Mouse (Mus musculus) 3134 (cell line): ENCODE measurements around the gene Hdhd5.

Experiments
- DNase-seq: peaks from one replicate; pipeline ENCODE4 v3.0.0-alpha.2; 2011; ENCODE audit warnings: low spot score; ENCODE audit not compliant: insufficient read length; ENCODE audit errors: extremely low read depth

Gene Hdhd5

DNA sequence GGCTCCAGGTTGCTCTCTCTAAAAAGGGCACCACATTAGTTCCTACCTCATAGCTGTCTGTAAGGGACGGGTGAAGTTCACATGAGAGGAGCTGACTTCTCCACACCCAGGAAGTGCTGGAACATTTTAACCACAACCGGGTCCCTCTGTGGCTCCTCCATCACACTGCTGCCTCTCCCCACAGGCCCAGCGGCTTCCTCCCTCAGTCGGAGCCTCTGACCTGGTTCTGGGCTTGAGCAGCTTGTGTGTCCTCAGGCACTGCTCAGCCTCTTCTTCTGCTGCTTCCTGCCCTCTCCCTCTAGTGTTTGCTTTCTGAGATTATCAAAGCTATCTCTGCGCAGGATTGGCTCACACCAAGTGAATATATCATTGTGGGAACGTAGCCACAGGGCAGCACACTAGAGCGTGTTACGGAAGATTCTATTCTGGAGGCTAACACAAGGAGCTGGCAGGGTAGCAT, 45.0 kb downstream of the Hdhd5 start:
- no peak for DNase-seq

DNA sequence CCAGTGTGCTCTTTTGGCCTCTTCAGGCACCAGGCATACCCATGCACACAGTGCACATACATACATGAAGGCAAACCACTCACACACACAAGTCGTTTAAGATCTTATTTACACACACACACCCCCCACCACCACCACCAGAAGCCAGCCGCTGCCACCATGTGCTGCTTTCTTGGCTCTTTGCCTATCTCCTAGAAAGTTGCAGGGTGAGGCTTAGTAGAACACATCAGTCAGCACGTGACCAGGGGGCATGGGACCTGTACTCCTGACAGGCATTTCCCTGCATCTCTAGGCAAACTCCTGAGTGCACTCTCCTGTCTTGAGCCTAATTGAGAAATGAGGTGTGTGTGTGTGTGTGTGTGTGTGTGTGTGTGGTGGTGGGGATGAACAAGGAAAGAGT, 46.1 kb downstream of the Hdhd5 start:
- DNase-seq = no peak

DNA sequence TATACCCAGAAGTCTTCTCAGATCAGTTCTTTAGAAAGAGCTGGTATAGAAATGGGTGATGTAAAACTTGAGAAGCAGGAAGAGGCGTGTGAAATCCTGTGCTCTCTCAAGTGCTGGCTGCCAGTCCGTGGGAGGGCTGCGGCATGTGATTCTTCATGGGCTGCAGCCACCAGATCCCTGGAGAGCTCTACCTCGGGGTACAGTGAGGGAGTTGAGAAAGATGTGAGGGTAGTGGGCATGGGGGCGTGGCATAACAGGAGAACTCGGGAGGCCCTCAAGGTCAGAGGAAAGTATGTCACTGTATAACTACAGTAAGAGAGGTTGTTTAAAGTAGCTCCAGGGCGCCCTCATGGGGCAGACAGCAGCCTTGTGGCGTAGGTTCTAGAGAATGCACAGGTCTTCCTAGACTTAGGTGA, 47.9 kb downstream of the Hdhd5 start:
- peak; percentile 56 for DNase-seq

DNA sequence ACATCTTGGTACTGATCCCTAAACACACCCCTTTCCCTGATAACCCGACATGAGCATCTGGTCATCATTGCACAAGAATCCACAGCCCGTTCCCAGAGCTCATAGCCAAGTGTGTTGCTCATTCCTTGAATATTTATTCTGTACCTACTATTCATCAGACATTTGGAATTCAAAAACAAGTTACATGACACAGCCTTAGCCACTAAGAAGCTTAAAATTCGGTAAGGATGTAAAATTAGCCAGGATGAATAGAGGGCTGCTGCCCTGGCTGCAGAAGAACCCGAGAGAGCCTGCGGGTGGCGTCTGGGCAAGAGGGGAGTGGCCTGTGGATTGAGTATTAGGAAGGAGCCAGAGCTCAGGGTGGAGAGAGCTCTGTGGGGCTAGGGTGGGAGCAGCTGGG, 48.4 kb downstream of the Hdhd5 start:
- peak; percentile 74 for DNase-seq

DNA sequence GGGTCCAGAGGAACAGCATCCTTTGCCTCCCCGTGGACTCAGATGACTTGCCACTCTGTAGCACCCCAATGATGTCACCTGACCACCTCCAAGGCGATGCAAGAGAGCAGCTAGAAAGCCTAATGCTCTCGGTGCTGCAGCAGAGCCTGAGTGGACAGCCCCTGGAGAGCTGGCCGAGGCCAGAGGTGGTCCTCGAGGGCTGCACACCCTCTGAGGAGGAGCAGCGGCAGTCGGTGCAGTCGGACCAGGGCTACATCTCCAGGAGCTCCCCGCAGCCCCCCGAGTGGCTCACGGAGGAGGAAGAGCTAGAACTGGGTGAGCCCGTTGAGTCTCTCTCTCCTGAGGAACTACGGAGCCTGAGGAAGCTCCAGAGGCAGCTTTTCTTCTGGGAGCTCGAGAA, 49.1 kb downstream of the Hdhd5 start:
- DNase-seq = no peak

DNA sequence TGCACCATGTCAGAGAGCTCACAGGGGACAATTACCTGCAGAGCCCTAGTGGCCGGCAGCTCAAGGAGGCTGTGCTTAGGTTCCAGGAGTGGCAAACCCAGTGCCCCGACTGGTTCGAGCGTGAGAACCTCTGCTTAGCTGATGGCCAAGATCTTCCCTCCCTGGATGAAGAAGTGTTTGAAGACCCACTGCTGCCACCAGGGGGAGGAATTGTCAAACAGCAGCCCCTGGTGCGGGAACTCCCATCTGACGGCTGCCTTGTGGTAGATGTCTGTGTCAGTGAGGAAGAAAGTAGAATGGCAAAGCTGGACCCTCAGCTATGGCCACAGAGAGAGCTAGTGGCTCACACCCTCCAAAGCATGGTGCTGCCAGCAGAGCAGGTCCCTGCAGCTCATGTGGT, 49.6 kb downstream of the Hdhd5 start:
- DNase-seq = no peak

DNA sequence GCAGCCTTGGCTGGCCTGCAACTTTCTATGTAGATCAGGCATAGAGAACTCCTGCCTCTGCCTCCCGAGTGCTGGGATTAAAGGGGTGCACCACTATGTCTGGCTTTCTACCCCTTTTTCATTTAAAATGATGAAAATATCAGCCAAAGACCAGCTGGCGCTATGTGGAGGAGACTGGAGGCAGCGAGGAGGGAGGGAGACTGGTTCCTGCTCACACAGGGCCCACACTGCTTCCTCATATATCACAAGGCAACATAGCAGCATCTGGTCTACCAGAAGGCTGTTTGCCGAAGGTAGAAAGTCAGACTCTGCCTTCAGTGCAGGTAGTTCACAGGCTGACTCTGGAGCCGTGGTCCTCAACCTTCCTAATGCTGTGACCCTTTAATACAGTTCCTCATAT, 50.8 kb downstream of the Hdhd5 start:
- DNase-seq = no peak

DNA sequence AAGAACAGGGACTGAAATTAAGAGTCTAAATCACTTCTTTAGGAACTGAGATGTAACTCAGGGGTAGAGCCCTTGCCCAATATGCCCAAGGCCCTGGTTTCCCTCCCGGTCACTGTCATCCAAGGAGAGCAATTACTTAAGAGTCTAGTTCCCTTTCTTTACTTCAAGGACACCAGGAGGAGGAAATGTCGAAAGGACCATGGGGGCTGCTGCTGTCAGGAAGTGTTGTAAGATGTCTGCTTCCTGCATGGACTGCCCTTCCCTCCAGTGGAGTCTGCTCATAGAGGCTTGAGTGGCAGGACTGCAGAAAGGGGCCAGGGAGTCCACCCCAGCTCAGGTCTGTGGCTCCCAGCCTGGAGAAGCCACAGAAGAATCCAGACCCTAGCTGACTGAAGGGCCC, 51.8 kb downstream of the Hdhd5 start:
- no peak for DNase-seq

DNA sequence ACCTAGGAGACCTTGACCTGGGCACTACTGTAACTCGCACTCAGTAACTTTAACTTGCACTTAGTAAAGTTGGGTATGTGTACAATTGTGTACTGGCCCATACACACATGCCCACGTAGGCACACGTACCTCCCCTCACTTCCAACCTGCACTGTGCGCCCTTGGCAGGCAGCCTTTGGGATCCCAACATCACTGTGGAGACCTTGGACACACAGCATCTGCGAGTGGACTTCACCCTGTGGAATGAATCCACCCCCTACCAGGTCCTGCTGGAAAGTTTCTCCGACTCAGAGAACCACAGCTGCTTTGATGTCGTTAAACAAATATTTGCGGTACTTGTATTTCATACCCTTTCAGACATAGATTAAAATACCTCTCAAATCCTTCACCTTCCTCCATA, 55.8 kb downstream of the Hdhd5 start:
- DNase-seq = no peak

DNA sequence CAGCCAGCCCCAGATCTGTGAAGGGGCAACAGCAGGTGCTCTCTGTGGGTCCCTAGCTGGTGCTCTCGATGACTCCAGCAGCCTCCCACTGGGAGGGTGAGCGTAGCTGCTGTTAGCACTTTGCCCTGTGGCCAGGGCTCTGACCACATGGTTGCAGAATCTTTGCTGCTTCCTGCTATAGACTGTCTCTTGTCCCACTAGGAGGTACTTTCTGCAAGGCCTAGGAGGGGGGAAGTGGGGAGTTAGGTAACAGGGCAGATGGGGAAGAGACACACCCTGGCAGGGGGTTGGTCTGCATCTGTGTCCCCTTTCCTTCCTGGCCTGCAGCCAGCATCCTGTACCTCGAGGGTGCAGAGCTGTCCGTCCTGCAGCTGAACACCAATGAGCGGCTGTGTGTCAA, 57.7 kb downstream of the Hdhd5 start:
- DNase-seq = no peak

DNA sequence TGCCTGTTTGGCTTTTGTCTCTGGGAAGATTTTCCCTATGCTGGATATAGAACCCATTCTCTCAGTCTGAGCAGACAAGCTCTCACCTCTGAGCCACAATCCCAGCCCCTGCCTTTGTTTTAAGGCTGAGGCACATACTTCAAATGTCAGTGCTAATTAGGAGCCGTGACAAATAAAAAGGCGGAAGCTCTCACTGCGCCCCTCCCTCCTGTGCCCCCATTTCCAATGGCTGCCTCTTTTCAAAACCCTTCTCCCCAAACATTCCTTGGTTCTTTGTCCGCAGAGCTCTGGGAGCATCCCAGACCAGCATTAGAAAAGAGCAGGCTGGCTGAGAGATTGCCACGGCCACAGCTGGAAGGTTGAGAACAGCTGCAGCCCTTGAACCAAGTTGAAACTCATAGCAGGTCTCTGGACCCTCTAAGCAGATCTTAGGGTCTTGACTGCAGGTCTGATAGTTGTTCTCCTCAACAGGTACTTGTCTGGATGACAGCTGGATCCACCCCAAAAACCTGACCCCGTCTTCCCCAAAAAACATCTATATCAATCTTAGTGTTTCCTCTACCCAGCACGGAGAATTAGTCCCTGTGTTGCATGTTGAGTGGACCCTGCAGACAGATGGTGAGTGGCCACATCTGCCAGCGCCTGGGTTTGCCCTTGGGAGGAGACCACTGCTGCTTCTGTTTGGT, 58.5 kb downstream of the Hdhd5 start:
- no peak for DNase-seq

DNA sequence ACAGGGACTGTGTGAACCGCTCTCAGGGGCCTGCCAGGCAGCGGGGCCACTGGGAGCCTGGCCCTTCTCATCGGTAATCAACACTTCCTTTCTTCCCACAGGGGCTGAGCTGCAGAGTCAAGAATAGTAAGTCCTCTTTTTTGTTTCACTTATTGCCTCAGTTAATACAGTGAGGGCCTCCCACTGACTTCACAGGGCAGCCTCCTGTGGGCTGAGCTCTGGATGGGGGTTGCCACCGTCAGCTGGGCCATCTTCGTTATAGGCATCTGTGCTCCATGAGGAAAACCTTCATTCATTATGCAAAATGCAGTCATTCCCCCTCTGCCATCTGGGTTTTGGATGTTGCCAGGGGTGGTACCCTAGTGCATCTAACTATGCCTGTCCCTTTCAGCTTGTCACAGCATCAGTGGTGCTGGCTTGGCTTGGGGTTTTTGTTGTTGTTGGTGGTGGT, 59.1 kb downstream of the Hdhd5 start:
- no peak for DNase-seq

DNA sequence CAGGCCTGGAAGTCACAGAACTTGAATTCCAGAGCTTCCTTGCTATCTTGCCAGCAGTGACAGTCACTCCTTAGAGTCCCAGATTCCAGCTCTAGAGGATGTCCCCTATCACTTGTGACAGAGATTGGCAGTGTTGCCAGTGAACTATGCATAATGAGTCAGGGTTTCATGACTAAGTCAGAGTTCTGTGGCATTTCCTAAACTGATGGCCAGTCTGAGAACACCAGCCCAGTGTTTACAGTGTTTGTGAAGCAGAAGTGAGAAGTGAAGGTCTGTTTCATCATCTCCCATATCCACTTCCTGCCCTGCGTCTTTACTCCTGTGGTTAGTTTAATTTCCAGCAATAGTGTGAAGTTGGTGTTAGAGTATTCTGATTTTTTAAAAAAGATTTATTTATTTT, 60.5 kb downstream of the Hdhd5 start:
- DNase-seq = peak; percentile 61

DNA sequence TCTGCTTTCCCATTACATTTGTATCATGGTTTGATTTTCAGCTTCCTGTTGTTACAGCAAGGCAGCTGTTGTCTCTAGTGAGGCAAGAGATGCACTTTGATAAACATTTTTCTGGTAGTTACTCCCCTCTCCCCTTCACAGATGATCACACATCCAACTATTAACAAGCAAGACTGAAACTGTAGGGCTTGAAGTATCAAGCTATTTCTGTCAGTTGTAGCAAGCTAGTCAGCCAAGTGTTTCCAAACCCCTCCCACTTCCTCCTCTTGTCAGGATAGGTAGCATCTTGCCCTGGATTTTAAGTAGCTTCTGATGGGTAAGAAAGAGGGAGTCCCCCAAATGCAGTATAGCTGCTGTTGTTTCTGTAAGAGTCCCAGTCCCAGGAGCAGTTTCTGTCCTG, 61.3 kb downstream of the Hdhd5 start:
- DNase-seq = no peak

DNA sequence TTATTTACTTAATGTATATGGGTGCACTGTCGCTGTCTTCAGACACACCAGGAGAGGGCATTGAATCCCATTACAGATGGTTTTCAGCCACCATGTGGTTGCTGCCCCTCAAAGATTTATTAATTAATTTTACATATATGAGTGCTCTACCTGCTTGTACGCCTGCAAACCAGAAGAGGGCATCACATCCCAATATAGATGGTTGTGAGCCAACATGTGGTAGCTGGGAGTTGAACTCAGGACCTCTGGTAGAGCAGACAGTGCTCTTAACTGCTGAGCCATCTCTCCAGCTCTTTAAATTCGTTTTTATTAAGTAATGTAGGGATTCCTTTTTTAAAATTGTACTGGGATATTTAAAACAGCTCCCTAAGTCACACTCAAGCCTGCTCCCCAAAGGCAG, 61.9 kb downstream of the Hdhd5 start:
- DNase-seq = no peak

DNA sequence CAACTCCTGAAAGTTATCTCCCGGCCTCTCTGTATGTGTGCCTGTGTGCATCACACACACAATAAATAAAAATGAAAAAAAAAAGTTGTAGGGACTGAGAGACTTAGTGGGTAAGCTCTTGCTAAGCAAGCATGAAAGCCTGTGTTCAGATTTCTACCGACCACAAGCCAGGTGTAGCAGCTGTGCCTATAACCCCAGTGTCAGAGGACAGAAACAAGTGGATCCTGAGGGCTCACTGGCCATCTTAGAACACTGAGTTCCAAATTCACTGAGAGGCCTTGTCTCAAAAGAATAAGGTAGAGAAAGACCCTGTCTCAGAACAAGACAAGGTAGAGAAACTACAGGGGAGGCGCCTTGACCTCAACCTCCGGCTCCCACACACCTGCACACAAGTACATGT, 62.9 kb downstream of the Hdhd5 start:
- no peak for DNase-seq

DNA sequence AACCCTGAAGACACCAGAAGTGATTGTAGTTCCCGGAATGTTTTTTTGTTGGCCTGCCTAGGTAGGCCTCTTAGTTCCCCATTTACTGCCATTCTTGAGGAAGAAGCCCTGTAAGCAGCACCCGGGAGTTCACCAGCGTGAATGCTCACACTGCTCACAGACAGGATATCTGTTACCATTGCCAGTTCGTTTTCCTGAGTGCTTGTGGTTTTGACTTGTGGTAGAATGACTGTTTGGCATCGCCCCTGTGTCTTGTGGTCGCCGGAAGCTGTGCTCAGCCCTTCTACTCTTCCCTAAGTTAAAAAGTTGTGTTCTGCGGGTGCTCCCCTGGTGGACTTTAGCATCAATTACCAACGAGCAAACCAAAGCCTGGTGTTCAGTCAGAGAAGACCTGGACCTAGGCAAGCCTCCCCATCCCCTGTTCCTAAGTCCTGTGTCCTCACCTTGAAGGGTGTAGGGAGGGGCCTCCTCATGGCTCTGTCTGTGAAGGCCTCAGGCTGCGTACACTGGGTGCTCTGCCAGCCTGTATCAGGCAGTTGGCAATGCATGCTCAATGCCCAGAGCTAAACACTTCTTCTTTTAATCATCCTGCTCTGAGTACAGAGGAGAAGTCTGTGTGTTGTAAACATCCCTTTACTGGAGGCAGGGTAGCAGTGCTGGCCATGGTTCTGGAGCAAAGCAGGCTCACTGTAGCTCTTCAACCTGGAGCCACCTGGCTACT, 64.3 kb downstream of the Hdhd5 start:
- DNase-seq = peak; percentile 84

DNA sequence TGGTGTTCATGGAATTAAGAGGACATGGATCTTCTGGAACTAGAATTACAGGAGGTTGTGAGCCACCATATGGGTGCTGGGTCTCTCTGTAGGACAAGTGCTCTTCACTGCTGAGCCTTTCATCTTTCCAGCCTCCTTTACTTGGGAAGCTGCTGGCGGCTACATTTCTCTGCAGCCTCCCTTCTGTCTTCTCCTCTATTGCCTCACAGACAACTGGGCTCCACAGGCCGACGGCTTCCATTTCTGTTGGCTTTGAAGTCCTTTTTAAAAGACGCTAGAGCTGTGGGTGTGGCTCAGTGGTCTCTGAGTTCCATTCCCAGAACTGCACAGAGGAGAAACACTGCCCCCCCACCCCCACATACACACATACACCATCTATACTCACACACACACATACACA, 65.7 kb downstream of the Hdhd5 start:
- DNase-seq = no peak

DNA sequence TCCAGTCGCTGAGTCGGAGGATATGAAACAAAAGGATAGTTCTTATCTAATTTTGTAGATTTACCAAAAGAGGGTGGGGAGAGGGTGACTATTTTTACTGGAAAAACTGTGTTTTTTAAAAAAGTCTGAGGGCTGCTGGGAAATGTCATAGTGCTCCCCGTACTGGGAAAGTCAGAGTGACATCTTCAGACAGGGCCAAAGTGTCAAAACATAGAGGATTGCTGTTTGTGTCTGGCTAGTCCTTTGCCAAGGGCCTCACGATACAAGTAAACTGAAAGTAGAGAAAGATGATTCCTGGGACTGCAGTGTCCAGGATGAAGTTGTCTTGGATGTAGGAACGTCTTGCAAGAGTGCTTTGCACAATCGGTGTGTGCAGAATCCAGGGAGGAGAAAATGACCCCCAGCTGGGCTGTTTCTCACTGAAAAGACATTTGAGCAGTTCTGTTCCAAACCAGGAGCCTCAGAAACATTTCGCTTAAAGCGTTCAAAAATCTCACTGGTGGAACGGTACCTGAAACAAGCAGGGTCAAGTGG, 66.6 kb downstream of the Hdhd5 start:
- no peak for DNase-seq

DNA sequence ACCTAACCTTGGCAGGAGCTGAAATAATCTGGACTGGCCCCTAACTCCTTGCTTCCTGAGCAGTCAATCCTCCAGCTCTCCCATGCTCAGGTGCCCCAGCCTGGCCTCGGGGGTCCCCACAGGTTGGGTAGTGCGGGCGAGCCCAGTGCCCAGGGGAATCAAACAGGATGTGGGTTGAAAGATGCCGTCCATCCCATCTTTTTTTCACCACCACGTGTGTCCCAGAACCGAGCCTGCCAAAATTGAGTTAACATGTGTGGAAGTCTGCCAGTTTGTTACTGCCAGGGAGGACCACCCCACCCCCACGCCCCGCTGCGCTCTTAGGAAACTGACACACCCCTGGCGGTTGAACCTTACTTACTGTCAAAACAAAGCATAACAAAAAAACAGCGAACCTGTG, 67.2 kb downstream of the Hdhd5 start:
- DNase-seq = peak; percentile 82

DNA sequence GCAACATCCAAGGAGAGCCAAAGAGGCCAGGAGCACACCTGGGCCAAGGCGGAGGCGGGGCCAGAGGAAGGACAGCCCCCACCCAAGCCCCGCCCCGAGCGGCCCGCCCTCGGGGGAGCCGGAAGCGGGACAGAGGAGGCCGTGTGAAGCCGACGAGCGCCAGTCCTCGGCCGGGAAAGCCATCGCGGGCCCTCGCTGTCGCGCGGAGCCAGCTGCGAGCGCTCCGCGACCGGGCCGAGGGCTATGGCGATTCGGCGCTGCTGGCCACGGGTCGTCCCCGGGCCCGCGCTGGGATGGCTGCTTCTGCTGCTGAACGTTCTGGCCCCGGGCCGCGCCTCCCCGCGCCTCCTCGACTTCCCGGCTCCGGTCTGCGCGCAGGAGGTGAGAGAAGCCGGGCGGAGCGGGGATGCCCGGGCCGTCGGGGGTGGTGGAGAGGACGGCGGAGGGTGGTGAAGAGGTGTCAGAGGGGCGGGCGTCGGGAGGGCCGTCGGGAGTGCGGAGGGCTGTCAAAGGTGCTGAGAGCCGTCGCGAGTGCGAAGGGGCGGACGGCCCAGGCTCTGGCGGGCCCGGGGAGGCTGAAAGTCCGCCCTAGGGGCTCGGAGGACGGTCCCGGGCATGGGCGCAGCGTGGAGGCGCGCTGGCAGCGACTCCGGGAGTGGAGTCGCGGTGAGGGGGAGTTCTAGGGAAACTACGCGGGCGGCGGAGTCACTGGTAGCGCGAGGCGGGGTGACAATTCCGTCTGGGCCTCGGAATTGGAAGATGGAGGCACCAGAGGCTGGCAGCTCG, 67.8 kb downstream of the Hdhd5 start, which contains the start of gene Il17ra:
Gene Il17ra, plus strand, starts transcription at position 162 of the 786 bp plus-strand sequence.
- DNase-seq = peak; percentile 88
